Mouse (Mus musculus) neural tube, embryonic 14.5 days (tissue): ENCODE measurements around the gene Bank1. TPM values are rescaled to one million over a fixed set of nuclear protein-coding genes. Genes with fewer than 3 reads are reported as not detected.
"Not testable (repeated sequence)": the region's sequence is repeated elsewhere in the genome, so short reads cannot be mapped to it uniquely, and the experiment has no call there.

ENCODE experiments used
- ATAC-seq: fragments of 200-750 bp; cut with Nextera tagmentation; 2 replicates; pipeline ENCODE4 v1.8.0; 2017; ENCODE audit warnings: low read depth, mild to moderate bottlenecking, moderate TSS enrichment, moderate library complexity
- H3K27ac ChIP-seq: fragments of 300-500 bp; sonication (generic); 2 replicates; pipeline ENCODE4 v1.5.1; 2014; ENCODE audit warnings: low read depth, mild to moderate bottlenecking, control low read depth, low read length, moderate library complexity, mixed read lengths
- H3K27me3 ChIP-seq: fragments of 300-500 bp; sonication (generic); 2 replicates; pipeline ENCODE4 v1.6.1; 2014; ENCODE audit warnings: low read length; ENCODE audit not compliant: control insufficient read depth, insufficient read depth
- H3K36me3 ChIP-seq: fragments of 300-500 bp; sonication (generic); 2 replicates; pipeline ENCODE4 v1.6.1; 2014; ENCODE audit warnings: low read length, mixed read lengths; ENCODE audit not compliant: control insufficient read depth, insufficient read depth
- H3K4me1 ChIP-seq: fragments of 300-500 bp; sonication (generic); 2 replicates; pipeline ENCODE4 v1.6.1; 2014; ENCODE audit warnings: low read length; ENCODE audit not compliant: control insufficient read depth, insufficient read depth
- H3K4me2 ChIP-seq: fragments of 300-500 bp; sonication (generic); 2 replicates; pipeline ENCODE4 v1.6.1; 2014; ENCODE audit warnings: mild to moderate bottlenecking, low read depth, low read length, control low read depth
- H3K4me3 ChIP-seq: fragments of 300-500 bp; sonication (generic); 2 replicates; pipeline ENCODE4 v1.5.1; 2014; ENCODE audit warnings: low read depth, low read length, control low read depth, mixed read lengths
- H3K9ac ChIP-seq: fragments of 300-500 bp; sonication (generic); replicated peaks from 2 replicates; pipeline ENCODE4 v1.6.1; 2014; ENCODE audit warnings: low read depth, mild to moderate bottlenecking, control low read depth, low read length, mixed read lengths
- H3K9me3 ChIP-seq: fragments of 300-500 bp; sonication (generic); 2 replicates; pipeline ENCODE4 v1.6.1; 2016; ENCODE audit warnings: low read length; ENCODE audit not compliant: control insufficient read depth
- WGBS: fragments of 180-500 bp; shearing (Covaris S2); extraction: QIAGEN DNeasy Blood & Tissue Kit; methylation state at CpG from one replicate; pipeline ENCODE4 v1.1.7; 2014; 5-methylcytosine and 5-hydroxymethylcytosine counted together
- polyA plus RNA-seq: library from polyadenylated mRNA; unstranded; fragments of >200 nt; fragmentation: Nextera tagmentation; extraction: Ambion mirVana; gene quantifications from 2 replicates; pipeline ENCODE4 v1.2.1, GENCODE M21; 2014

The Bank1 gene
- polyA plus RNA-seq, 1 experiment from 2014 or later: 0.16 TPM

GRCm38 (mm10) chr3:136331135-136331534 is 5.3 kb upstream of the Bank1 start:
- no peak overlapping the region for H3K4me3 ChIP-seq
- H3K27me3 ChIP-seq: no peaks in the 10 kb centered on the region
- WGBS: 79% methylated on average over 2 of the region's 2 CpGs
- H3K36me3 ChIP-seq: no peaks in the 10 kb centered on the region
- H3K9ac ChIP-seq: no peak overlapping the region
- no peak for ATAC-seq
- H3K27ac ChIP-seq: no peak overlapping the region
- no peak overlapping the region for H3K4me2 ChIP-seq
- no peaks in the 10 kb centered on the region for H3K9me3 ChIP-seq
- no peaks in the 10 kb centered on the region for H3K4me1 ChIP-seq

- no peaks in the 10 kb centered on the region for H3K4me1 ChIP-seq
- no peaks in the 10 kb centered on the region for H3K9me3 ChIP-seq
- H3K27ac ChIP-seq: no peak overlapping the region
- H3K36me3 ChIP-seq: no peaks in the 10 kb centered on the region
- no peak overlapping the region for H3K9ac ChIP-seq
- no peaks in the 10 kb centered on the region for H3K27me3 ChIP-seq
- H3K4me3 ChIP-seq: no peak overlapping the region
- no peak for ATAC-seq
- no peak overlapping the region for H3K4me2 ChIP-seq
These were observed 4.2 kb upstream of the Bank1 start for GRCm38 (mm10) chr3:136330043-136330442.

GRCm38 (mm10) chr3:136329133-136329532 is 3.3 kb upstream of the Bank1 start:
- Histone ChIP-seq H3K4me3 (no peak overlapping the region), H3K9ac (no peak overlapping the region), H3K27ac (no peak overlapping the region), H3K9me3 (no peaks in the 10 kb centered on the region), H3K4me1 (no peaks in the 10 kb centered on the region), H3K4me2 (no peak overlapping the region), H3K36me3 (no peaks in the 10 kb centered on the region), H3K27me3 (no peaks in the 10 kb centered on the region)
- WGBS: 36% methylated on average over 6 of the region's 6 CpGs
- peak; percentile 61; the same call in 1 of the 2 replicates for ATAC-seq

- 96% methylated on average over 6 of the region's 6 CpGs for WGBS
- not testable (repeated sequence) for H3K36me3 ChIP-seq, ATAC-seq, H3K27ac ChIP-seq, H3K27me3 ChIP-seq, H3K4me1 ChIP-seq, H3K9me3 ChIP-seq, H3K4me2 ChIP-seq, H3K4me3 ChIP-seq, H3K9ac ChIP-seq
These were observed 1.1 kb downstream of the Bank1 start for GRCm38 (mm10) chr3:136324716-136325115.

DNA sequence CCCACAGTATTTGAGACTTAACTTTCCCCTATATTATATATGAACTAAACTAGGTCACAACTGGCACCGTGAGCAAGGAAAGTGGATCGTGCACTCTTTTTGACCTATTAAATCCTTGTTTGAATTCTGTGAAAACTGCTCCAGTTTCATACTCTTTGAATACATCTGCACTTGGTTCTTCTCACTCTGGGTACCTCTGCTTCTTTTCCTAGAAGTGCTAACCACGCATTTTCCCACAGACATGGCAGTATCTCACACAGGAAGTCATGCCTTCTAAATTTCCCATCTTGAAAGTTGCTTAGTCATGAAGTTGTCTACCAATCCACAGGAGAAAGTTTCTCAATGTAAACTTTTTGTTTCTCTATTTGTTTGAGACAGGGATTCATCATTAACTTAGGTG is 3.9 kb downstream of the Bank1 start:
- H3K4me2 ChIP-seq: no peak overlapping the region
- no peaks in the 10 kb centered on the region for H3K4me1 ChIP-seq
- WGBS: 94% methylated on average over 3 of the region's 3 CpGs
- no peak overlapping the region for H3K9ac ChIP-seq
- H3K4me3 ChIP-seq: no peak overlapping the region
- no peak overlapping the region for H3K27ac ChIP-seq
- ATAC-seq: no peak
- no peaks in the 10 kb centered on the region for H3K9me3 ChIP-seq
- H3K27me3 ChIP-seq: no peaks in the 10 kb centered on the region
- H3K36me3 ChIP-seq: no peaks in the 10 kb centered on the region

- ATAC-seq: no peak
- no peaks in the 10 kb centered on the region for H3K36me3 ChIP-seq
- H3K4me1 ChIP-seq: 0 out of 2 replicates have a peak, but pooled peaks cover 4% of the 10 kb centered on the region
- H3K27ac ChIP-seq: no peak overlapping the region
- H3K27me3 ChIP-seq: no peaks in the 10 kb centered on the region
- no peak overlapping the region for H3K4me3 ChIP-seq
- H3K9me3 ChIP-seq: no peaks in the 10 kb centered on the region
- H3K9ac ChIP-seq: no peak overlapping the region
- 59% methylated on average over 1 of the region's 1 CpGs for WGBS
- H3K4me2 ChIP-seq: no peak overlapping the region
These were observed 17.4 kb downstream of the Bank1 start for GRCm38 (mm10) chr3:136308487-136308886.

DNA sequence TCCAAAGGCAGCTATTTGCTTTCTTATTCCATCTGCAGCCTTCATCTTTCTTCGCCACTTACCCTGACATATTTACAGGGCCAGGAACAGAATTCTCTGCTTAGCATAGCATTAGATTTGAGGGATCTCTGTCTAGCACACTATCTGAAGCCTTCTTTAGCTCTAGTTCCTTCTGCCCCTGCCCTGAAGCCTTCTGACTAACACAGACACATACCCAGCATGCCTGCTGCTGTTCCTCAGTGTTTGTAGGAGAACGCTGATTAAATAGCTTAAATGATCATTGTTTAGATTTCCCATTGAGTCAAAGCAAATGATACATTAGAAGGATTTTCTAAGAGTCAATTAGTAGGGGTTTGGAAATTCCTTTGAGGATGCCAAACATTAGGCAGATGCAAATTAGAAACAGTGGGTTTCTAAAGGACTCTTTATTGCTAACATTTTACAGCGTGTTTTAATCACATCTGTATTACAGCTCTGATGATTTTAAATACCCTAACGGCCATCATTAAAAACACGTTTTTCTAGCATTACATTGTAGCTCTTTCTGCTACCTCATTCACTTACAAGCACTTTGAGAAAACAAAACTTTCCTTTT is 19.2 kb downstream of the Bank1 start:
- WGBS: 30% methylated on average over 5 of the region's 5 CpGs

DNA sequence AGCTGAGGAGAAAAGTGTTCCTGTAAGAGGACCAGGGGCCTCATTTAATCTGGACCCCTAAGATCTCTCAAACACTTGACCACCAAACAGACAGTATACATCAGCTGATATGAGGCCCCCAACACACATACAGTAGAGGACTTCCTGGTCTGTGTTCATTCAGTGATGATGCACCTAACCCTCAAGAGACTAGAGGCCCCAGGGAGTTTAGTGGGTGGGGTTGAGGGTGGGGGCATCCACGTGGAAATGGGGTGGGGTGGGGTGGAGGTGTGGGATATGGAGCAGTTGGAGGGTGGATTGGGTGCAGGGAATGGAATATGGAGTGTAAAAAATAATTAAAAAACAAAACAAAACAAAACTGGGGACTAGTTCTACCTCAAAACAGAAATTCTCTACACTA is 23.3 kb downstream of the Bank1 start:
- H3K4me1 ChIP-seq: 0 out of 2 replicates have a peak, but pooled peaks cover 4% of the 10 kb centered on the region
- H3K9ac ChIP-seq: no peak overlapping the region
- H3K27ac ChIP-seq: no peak overlapping the region
- no peak for ATAC-seq
- WGBS: 36% methylated on average over 1 of the region's 1 CpGs
- no peak overlapping the region for H3K4me3 ChIP-seq
- H3K36me3 ChIP-seq: no peaks in the 10 kb centered on the region
- H3K4me2 ChIP-seq: no peak overlapping the region
- no peaks in the 10 kb centered on the region for H3K9me3 ChIP-seq
- H3K27me3 ChIP-seq: no peaks in the 10 kb centered on the region

More for the DNA sequence above, 19.2 kb downstream of the Bank1 start:
- peak; percentile 84 for ATAC-seq
- H3K9me3 ChIP-seq: no peaks in the 10 kb centered on the region
- H3K4me2 ChIP-seq: no peak overlapping the region
- H3K27me3 ChIP-seq: no peaks in the 10 kb centered on the region
- H3K9ac ChIP-seq: no peak overlapping the region
- 0 out of 2 replicates have a peak, but pooled peaks cover 4% of the 10 kb centered on the region for H3K4me1 ChIP-seq
- peak overlapping the region; percentile 29 for H3K27ac ChIP-seq
- no peak overlapping the region for H3K4me3 ChIP-seq
- no peaks in the 10 kb centered on the region for H3K36me3 ChIP-seq

- not testable (repeated sequence) for H3K27me3 ChIP-seq, H3K9me3 ChIP-seq, H3K36me3 ChIP-seq, ATAC-seq, H3K4me3 ChIP-seq, H3K9ac ChIP-seq, H3K27ac ChIP-seq, H3K4me2 ChIP-seq, H3K4me1 ChIP-seq
- WGBS: 85% methylated on average over 2 of the region's 2 CpGs
These were observed 25.1 kb downstream of the Bank1 start for GRCm38 (mm10) chr3:136300810-136301209.
